Mouse (Mus musculus) ES-E14 (cell line): ENCODE measurements at regions not wholly inside any gene's neighbourhood (a gene's known extent, or its start where the extent isn't known, plus 50 kb on each side); places are given as distances from the start of the nearest gene placed in this dataset.

Source experiments
- HCFC1 ChIP-seq: IDR thresholded peaks from 2 replicates; pipeline ENCODE4 v1.6.1; 2012; ENCODE audit warnings: low read length, inconsistent platforms, borderline replicate concordance; ENCODE audit not compliant: insufficient read depth
- MAFK ChIP-seq: IDR thresholded peaks from 2 replicates; pipeline ENCODE4 v1.6.1; 2014; ENCODE audit warnings: mild to moderate bottlenecking, low read depth, low read length, inconsistent platforms; ENCODE audit not compliant: insufficient read depth
- ZC3H11A ChIP-seq: IDR thresholded peaks from 2 replicates; pipeline ENCODE4 v1.6.1; 2012; ENCODE audit warnings: low read depth, mild to moderate bottlenecking, inconsistent platforms, low read length, borderline replicate concordance
- ZNF384 ChIP-seq: IDR thresholded peaks from 2 replicates; pipeline ENCODE4 v1.6.1; 2012; ENCODE audit warnings: low read depth, low read length, inconsistent platforms

- TF ChIP-seq HCFC1 (no peak), ZNF384 (no peak), ZC3H11A (no peak), MAFK (no peak)
Observed at GRCm38 (mm10) chr15:87169136-87169535, 375.0 kb upstream of the Fam19a5 start.
